Mouse (Mus musculus): ENCODE measurements around the gene Cd27.
"Not testable (repeated sequence)": the region's sequence is repeated elsewhere in the genome, so short reads cannot be mapped to it uniquely, and the experiment has no call there.

The Cd27 gene

DNA sequence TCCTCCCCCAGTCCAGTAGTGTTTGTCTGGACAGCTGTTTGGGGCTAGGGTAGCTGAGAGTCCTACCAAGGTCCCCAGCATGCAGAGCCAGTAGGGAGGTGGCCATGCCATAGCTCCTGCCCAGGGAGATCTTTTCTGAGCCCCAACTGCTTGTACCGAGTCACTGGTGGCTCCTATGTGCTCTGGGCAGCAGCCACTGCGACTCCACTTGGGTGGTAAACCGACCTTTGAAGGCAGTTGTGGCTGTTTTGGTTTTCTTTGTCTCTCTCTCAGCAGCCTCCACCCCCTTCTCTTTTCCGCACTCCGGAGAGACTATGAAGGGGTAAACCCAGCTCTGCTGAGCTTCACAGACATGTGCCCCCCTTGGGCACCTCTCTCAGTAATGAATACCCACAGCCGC lies at the start of gene Cd27:
Cd27 (minus strand) TSS at position 229 of the 400 bp plus-strand sequence.
- DNase-seq = no peak

GRCm38 (mm10) chr6:125285890-125286289 lies 49.1 kb upstream of the Cd27 start, which contains the start of gene Tuba3a:
Gene Tuba3a (minus strand): TSS chr6:125286042.
- DNase-seq = no peak

- no peak for DNase-seq
These were observed 47.9 kb upstream of the Cd27 start for GRCm38 (mm10) chr6:125284751-125285150.

DNA sequence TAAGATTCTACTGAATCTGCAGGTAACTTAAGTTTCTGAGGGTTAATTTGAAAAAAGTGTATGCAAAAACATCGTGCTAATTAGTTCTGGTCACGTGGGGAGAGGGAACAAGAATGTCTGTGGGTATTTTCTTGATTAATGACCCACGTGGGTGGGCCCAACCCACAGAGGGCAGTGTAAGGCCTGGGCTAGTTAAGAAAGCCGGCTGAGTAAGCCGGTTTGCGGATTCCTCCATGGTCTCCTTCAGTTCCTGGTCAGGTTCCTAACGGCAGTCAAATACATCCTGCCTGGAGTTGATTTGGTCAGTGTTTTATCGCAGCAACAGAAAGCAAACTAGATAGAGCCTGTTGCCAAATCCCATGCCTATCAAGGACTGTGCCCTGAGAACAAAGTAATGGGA lies 47.4 kb upstream of the Cd27 start:
- no peak for DNase-seq

GRCm38 (mm10) chr6:125282721-125283120 lies 45.9 kb upstream of the Cd27 start:
- DNase-seq = not testable (repeated sequence)

DNA sequence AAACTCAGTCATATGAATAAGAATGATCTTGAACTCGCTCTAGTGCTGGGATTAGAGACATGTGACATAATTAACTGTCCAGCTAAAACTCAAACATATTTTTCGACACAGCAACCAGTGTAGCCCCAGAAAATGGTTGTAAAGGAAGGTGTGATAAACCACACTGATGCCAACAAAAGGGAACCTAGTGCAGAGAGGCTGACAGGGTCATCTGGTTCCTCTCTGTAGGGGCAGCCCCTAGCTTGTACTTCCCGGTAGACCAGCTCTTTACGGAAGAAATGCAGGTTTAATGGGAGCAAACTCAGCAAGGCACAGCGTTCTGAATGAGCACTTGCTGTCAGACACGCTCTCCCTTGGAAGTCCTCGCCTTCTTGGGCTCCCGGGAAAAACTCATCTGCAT lies 42.9 kb upstream of the Cd27 start:
- DNase-seq = no peak

- DNase-seq = peak; percentile 73
These were observed 38.2 kb upstream of the Cd27 start for GRCm38 (mm10) chr6:125274841-125275563.

- no peak for DNase-seq
These were observed 35.5 kb upstream of the Cd27 start for GRCm38 (mm10) chr6:125272228-125272785.

- DNase-seq = peak; percentile 96
These were observed 34.8 kb upstream of the Cd27 start for GRCm38 (mm10) chr6:125271455-125272227.

DNA sequence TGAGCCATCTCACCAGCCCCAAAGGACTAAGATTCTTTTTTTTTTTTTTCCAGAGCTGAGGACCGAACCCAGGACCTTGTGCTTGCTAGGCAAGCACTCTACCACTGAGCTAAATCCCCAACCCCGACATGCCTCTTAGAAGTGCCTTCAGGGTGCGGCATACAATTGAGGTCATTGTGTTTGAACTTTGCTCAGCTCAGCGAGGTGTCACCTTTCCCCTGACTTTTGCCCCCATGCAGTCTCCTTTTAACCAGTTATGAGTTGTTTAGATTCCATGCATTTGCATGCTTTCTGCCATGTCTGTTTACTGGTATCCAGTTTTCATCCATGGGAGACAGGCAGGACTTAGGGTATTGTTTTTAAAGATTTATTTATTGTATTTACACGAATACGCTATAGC lies 32.0 kb upstream of the Cd27 start:
- DNase-seq = no peak

DNA sequence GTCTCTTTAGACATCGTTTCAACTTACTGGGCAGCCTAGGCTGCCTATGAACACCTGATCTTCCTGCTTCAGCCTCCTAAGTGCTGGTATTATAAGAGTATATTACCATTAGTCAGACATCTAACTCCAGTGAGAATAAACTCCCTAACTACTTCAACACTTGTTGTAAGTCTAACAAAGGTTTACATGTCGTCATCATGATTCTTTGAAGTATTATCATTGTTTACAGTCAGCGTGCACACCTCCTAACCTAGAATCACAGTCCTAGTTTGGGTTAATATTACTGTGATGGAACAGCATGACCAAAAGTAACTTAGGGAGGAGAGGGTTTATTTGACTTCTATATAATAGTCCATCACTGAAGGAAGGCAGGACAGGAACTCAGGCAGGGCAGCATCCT lies 30.7 kb upstream of the Cd27 start:
- no peak for DNase-seq

DNA sequence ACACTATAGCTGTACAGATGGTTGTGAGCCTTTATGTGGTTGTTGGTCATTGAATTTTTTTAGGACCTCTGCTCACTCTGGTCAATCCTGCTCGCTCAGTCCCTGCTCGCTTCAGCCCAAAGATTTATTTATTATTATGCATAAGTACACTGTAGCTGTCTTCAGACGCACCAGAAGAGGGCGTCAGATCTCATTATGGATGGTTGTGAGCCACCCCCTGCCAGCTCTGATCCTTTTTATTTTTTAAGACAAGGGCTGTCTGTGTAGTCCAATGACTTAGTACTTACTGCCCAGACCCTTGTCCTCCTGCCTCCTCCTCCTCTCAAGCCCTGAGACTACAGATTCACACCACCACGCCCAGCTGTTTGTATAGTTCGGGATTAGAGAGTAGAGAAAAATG lies 29.8 kb upstream of the Cd27 start:
- not testable (repeated sequence) for DNase-seq

DNA sequence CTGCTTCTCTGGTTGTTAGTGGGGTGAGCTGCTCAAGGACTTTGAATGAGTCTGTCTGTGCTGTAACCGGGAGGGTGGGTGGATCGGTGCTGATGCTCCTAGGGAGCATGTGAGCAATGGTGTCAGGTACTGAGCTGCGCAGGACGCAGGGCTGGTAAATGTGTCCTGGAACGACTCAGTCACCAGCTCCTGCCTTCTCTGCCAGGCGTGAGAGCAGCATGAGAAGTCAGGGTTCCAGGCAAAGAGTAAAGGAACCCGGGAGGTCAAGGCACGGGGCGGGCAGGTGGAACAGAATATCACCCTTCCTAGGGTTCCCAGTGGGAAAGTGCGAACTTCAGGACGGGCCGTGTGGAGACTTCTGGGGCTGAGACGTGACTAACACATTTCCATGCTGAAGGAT lies 29.3 kb upstream of the Cd27 start:
- no peak for DNase-seq

DNA sequence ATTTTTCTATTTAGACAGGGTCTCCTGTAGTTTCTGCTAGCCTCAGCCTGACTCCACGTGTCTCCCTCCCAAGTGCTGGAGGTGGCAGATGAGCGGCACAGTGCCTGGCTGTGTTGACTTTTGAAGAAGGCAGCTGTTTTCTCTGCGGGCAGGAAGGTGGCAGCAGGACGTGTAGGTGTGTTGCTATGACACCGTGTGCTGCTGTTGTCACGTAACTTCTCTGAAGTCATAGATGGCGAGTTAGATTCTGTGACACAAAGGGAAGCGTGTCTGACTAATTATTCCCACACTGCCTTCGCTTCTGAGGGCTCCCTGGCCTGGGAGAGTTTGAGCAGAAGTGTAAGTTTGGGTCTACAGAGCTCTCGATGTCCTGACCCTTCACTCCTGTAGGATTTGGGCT lies 28.4 kb upstream of the Cd27 start:
- DNase-seq = no peak

DNA sequence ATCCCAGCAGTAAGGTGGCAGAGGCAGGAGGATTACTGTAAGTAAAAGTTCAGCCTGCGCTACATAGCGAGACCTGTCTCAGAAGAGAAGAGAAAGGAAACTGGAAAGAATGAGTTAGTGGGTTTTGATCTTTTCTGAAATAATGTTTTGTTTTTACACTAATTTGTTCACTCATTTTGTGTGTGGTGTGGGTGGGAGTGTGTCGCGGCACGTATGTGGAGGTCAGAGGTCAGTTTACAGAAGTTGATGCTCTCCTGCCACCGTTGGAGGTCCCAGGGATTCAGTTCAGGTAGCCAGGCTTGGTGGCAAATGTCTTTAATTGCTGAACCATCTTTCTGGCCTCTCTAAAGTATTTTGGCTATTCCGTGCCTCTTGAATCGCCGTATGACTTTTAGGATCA lies 27.4 kb upstream of the Cd27 start:
- no peak for DNase-seq

- no peak for DNase-seq
These were observed 23.3 kb upstream of the Cd27 start for GRCm38 (mm10) chr6:125260006-125260555.

GRCm38 (mm10) chr6:125256222-125256966 lies 19.6 kb upstream of the Cd27 start:
- DNase-seq = no peak

- no peak for DNase-seq
These were observed 18.8 kb upstream of the Cd27 start for GRCm38 (mm10) chr6:125255516-125256044.

DNA sequence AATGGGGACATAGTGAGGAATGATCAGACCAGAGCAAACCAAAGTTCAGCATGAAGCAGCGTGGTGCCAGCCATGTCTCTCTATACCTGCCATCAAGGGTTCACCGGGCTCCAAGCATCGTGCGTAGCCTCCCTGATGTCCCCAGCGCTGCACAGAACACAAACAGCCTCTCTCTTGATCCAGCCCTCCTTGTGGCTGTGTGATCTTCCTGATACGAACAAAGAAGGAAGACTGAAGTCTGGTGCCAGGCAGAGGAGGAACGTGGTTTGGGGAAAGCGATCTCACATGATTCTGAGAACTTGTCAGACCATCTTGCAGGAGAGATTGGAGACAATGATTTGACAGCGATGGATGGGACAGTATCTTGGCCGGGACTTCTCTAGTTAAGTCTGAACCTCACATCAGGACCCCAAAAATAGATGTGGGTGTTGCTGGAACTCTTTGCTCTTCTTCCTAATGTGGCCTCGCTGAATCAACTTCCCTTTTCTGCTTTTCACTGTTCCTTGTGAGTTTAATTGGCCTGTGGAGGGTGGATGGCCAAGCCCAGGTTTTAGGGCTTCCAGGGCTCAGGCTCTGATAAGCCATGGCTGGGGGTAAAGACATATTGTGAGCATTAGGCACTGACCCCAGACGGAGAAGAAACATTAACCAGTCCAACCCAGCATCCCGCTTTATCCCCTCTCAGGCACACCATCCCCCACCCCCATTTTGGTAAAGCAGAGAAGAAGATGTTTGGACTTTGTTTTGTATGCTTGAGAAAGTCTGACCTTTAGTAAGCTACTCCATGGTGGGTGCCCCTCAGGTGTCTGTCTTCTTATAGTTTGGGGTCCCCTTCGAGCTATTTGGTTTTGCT lies 17.3 kb upstream of the Cd27 start:
- no peak for DNase-seq

- no peak for DNase-seq
These were observed 15.9 kb upstream of the Cd27 start for GRCm38 (mm10) chr6:125252711-125253110.

DNA sequence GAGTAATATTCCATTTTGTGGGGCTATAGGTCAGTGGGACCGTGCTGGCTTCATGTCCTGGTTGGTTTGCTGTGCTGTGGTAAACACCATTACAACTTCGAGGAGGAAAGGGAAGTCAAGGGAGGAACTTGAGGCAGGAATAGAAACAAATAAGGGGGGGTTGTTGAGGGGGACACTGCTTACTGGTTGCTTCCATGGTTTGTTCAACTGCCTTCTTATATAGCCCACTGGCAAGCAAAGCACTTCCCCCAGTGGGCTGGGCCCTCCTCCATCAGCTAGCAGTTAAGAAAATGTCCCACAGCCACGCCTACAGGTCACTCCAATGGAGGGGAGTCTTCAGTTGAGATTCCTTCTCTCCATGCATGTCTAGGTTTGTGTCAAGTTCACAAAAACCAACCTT lies 15.5 kb upstream of the Cd27 start:
- DNase-seq = no peak

- no peak for DNase-seq
These were observed 7.7 kb upstream of the Cd27 start for GRCm38 (mm10) chr6:125244551-125244950.
